ENCODE assay signal across 9 mouse cellular contexts in genomic region chr6:29432676-29433037, GRCm38 (mm10). TPM values are rescaled to one million over a fixed set of nuclear protein-coding genes. Genes with fewer than 3 reads are reported as not detected.
DNase-seq lines count a peak whose midpoint lies in the region; ATAC-seq lines count a peak whose summit lies in the region.
"Had no signal": no experiment of that assay in that cellular context is flagged by ENCODE, and none has a peak within 500 bp of the region (broad histone marks: within the 10 kb centered on the region; RNA-seq: fewer than 3 reads in every experiment).

No protein-coding gene starts in this region.

- no peak for DNase-seq in kidney, postnatal 25 days
- DNase-seq in limb, embryonic 11.5 days (ENCODE audit: low spot score) = no peak
- DNase-seq in layer of hippocampus, postnatal 14 days (ENCODE audit: low spot score in 2 of 2) = no peak
- no peak for DNase-seq in adrenal gland, adult 2 months
- no peak for DNase-seq in spleen, adult 18-20 months

- no peaks in the 10 kb centered on the region for H3K9me3 ChIP-seq in kidney, embryonic 15.5 days (replicated peaks)
- no peaks in the 10 kb centered on the region for H3K9me3 ChIP-seq in embryonic facial prominence, embryonic 15.5 days (replicated peaks)
- no peaks in the 10 kb centered on the region for H3K9me3 ChIP-seq in limb, embryonic 11.5 days (ENCODE audit: control insufficient read depth, low read length)
- H3K9me3 ChIP-seq in neural tube, embryonic 13.5 days = no peaks in the 10 kb centered on the region

- no peak overlapping the region for H3K27ac ChIP-seq in kidney, embryonic 15.5 days
- peak overlapping the region; percentile 91; the same call in 1 of the 2 replicates for H3K27ac ChIP-seq in embryonic facial prominence, embryonic 15.5 days (replicated peaks)
- H3K27ac ChIP-seq in limb, embryonic 11.5 days (replicated peaks; ENCODE audit: low read depth, low read length) = no peak overlapping the region
- H3K27ac ChIP-seq in neural tube, embryonic 13.5 days (replicated peaks) = 0 out of 2 replicates have a peak overlapping the region, but pooled peaks have one; percentile 89

- peak overlapping the region; percentile 59; the same call in 1 of the 2 replicates for H3K9ac ChIP-seq in kidney, embryonic 15.5 days
- H3K9ac ChIP-seq in embryonic facial prominence, embryonic 15.5 days = no peak overlapping the region
- peak overlapping the region; percentile 66; the same call in 1 of the 2 replicates for H3K9ac ChIP-seq in limb, embryonic 11.5 days (ENCODE audit: low read length)
- H3K9ac ChIP-seq in neural tube, embryonic 13.5 days = peak overlapping the region; percentile 71

- peaks cover 51% of the 10 kb centered on the region for H3K4me1 ChIP-seq in kidney, embryonic 15.5 days
- peaks cover 50% of the 10 kb centered on the region for H3K4me1 ChIP-seq in embryonic facial prominence, embryonic 15.5 days
- peaks cover 34% of the 10 kb centered on the region for H3K4me1 ChIP-seq in limb, embryonic 11.5 days (ENCODE audit: control insufficient read depth, insufficient read depth, low read length)
- H3K4me1 ChIP-seq in neural tube, embryonic 13.5 days (replicated peaks) = peaks cover 59% of the 10 kb centered on the region

- peak overlapping the region; percentile 88 for H3K4me2 ChIP-seq in kidney, embryonic 15.5 days
- peak overlapping the region; percentile 82 for H3K4me2 ChIP-seq in embryonic facial prominence, embryonic 15.5 days (replicated peaks)
- H3K4me2 ChIP-seq in limb, embryonic 11.5 days (ENCODE audit: low read depth, severe bottlenecking) = peak overlapping the region; percentile 89
- H3K4me2 ChIP-seq in neural tube, embryonic 13.5 days = peak overlapping the region; percentile 71

- peaks cover 35% of the 10 kb centered on the region for H3K27me3 ChIP-seq in kidney, embryonic 15.5 days
- H3K27me3 ChIP-seq in embryonic facial prominence, embryonic 15.5 days = no peaks in the 10 kb centered on the region; the same call in 1 of the 2 replicates
- peaks cover 9% of the 10 kb centered on the region for H3K27me3 ChIP-seq in limb, embryonic 11.5 days (ENCODE audit: control insufficient read depth, insufficient read depth, low read length)
- H3K27me3 ChIP-seq in neural tube, embryonic 13.5 days = peaks cover 53% of the 10 kb centered on the region

- no peak for ATAC-seq in kidney, embryonic 15.5 days (replicated peaks; ENCODE audit: low FRiP score)
- ATAC-seq in embryonic facial prominence, embryonic 15.5 days (ENCODE audit: insufficient number of reproducible peaks, low FRiP score, low TSS enrichment, low read depth) = no peak
- no peak for ATAC-seq in limb, embryonic 11.5 days (ENCODE audit: insufficient number of reproducible peaks, low FRiP score, low TSS enrichment, low read depth)
- no peak for ATAC-seq in neural tube, embryonic 13.5 days (ENCODE audit: low read depth)
- ATAC-seq: inflammation-experienced regulatory T-cells, adult 6 months had no signal

- no peaks in the 10 kb centered on the region for H3K36me3 ChIP-seq in kidney, embryonic 15.5 days
- H3K36me3 ChIP-seq in embryonic facial prominence, embryonic 15.5 days = no peaks in the 10 kb centered on the region
- H3K36me3 ChIP-seq in limb, embryonic 11.5 days (ENCODE audit: control insufficient read depth, insufficient read depth, low read length) = no peaks in the 10 kb centered on the region
- H3K36me3 ChIP-seq in neural tube, embryonic 13.5 days = no peaks in the 10 kb centered on the region

- peak overlapping the region; percentile 59 for H3K4me3 ChIP-seq in kidney, embryonic 15.5 days (replicated peaks)
- peak overlapping the region; percentile 64 for H3K4me3 ChIP-seq in embryonic facial prominence, embryonic 15.5 days (replicated peaks)
- peak overlapping the region; percentile 45 for H3K4me3 ChIP-seq in limb, embryonic 11.5 days (ENCODE audit: low read depth, low read length)
- peak overlapping the region; percentile 49 for H3K4me3 ChIP-seq in neural tube, embryonic 13.5 days

RNA-seq across cellular contexts. Expression of gene Flnc, which starts 0.4 kb away (rescaled TPM):
- 7.7 and 9.3 TPM in 2 replicates for polyA plus RNA-seq in kidney, embryonic 15.5 days (2015; fragmentation: Nextera tagmentation; extraction: Ambion mirVana)
- polyA plus RNA-seq in embryonic facial prominence, embryonic 15.5 days (2015; fragmentation: Nextera tagmentation; extraction: Ambion mirVana) = 24.0 and 28.7 TPM in 2 replicates
- 2.5 and 3.1 TPM in 2 replicates for polyA plus RNA-seq in limb, embryonic 11.5 days (2014; fragmentation: Nextera tagmentation; extraction: Ambion mirVana)
- 7.0 and 8.1 TPM in 2 replicates for polyA plus RNA-seq in neural tube, embryonic 13.5 days (2015; fragmentation: Nextera tagmentation; extraction: Ambion mirVana)
- total RNA-seq in layer of hippocampus, postnatal 14 days (2021) = 1 to 10 TPM; 1.8 to 3.2 TPM
- total RNA-seq in adrenal gland, adult 2 months (2021) = 1 to 10 TPM; 2.3 to 7.6 TPM
- 0.88 and 1.6 TPM in 2 replicates for polyA plus RNA-seq in adrenal gland, adult 2 months (2012; rRNA removed)
- polyA plus RNA-seq: inflammation-experienced regulatory T-cells, adult 6 months had no signal

RNA-seq across cellular contexts. Expression of gene Atp6v1f, which starts 34.9 kb away (rescaled TPM):
- 268 and 287 TPM in 2 replicates for polyA plus RNA-seq in kidney, embryonic 15.5 days (2015; fragmentation: Nextera tagmentation; extraction: Ambion mirVana)
- 243 and 252 TPM in 2 replicates for polyA plus RNA-seq in embryonic facial prominence, embryonic 15.5 days (2015; fragmentation: Nextera tagmentation; extraction: Ambion mirVana)
- 182 and 198 TPM in 2 replicates for polyA plus RNA-seq in limb, embryonic 11.5 days (2014; fragmentation: Nextera tagmentation; extraction: Ambion mirVana)
- 271 and 332 TPM in 2 replicates for polyA plus RNA-seq in neural tube, embryonic 13.5 days (2015; fragmentation: Nextera tagmentation; extraction: Ambion mirVana)
- 100 to 1,000 TPM; 234 to 240 TPM for total RNA-seq in layer of hippocampus, postnatal 14 days (2021)
- total RNA-seq in adrenal gland, adult 2 months (2021) = 100 to 1,000 TPM; 221 to 237 TPM
- 319 and 344 TPM in 2 replicates for polyA plus RNA-seq in adrenal gland, adult 2 months (2012; rRNA removed)

RNA-seq across cellular contexts. Expression of gene Ccdc136, which starts 36.5 kb away (rescaled TPM):
- 22.5 and 22.6 TPM in 2 replicates for polyA plus RNA-seq in kidney, embryonic 15.5 days (2015; fragmentation: Nextera tagmentation; extraction: Ambion mirVana)
- 23.6 and 24.0 TPM in 2 replicates for polyA plus RNA-seq in embryonic facial prominence, embryonic 15.5 days (2015; fragmentation: Nextera tagmentation; extraction: Ambion mirVana)
- polyA plus RNA-seq in limb, embryonic 11.5 days (2014; fragmentation: Nextera tagmentation; extraction: Ambion mirVana) = 37.1 and 37.3 TPM in 2 replicates
- polyA plus RNA-seq in neural tube, embryonic 13.5 days (2015; fragmentation: Nextera tagmentation; extraction: Ambion mirVana) = 45.0 and 45.5 TPM in 2 replicates
- total RNA-seq in layer of hippocampus, postnatal 14 days (2021) = 10 to 100 TPM; 60.0 to 66.7 TPM
- total RNA-seq in adrenal gland, adult 2 months (2021) = 1 to 10 TPM; 3.4 to 3.9 TPM
- 1.2 and 2.1 TPM in 2 replicates for polyA plus RNA-seq in adrenal gland, adult 2 months (2012; rRNA removed)

RNA-seq across cellular contexts. Expression of gene Atp6v1fnb, which starts 38.6 kb away (rescaled TPM):
- polyA plus RNA-seq in kidney, embryonic 15.5 days (2015; fragmentation: Nextera tagmentation; extraction: Ambion mirVana) = not detected in 2 replicates
- not detected in 2 replicates for polyA plus RNA-seq in embryonic facial prominence, embryonic 15.5 days (2015; fragmentation: Nextera tagmentation; extraction: Ambion mirVana)
- polyA plus RNA-seq in limb, embryonic 11.5 days (2014; fragmentation: Nextera tagmentation; extraction: Ambion mirVana) = not detected in 2 replicates
- 0.79 TPM in 1 of 2 replicates, not detected in the other for polyA plus RNA-seq in neural tube, embryonic 13.5 days (2015; fragmentation: Nextera tagmentation; extraction: Ambion mirVana)
- under 1 TPM in 1 of 2 experiments, not detected in 1; 0.85 TPM for total RNA-seq in layer of hippocampus, postnatal 14 days (2021)
- total RNA-seq in adrenal gland, adult 2 months (2021) = under 1 TPM in 1 of 2 experiments, not detected in 1; 0.46 TPM
- polyA plus RNA-seq in adrenal gland, adult 2 months (2012; rRNA removed) = not detected in 2 replicates
- polyA plus RNA-seq: inflammation-experienced regulatory T-cells, adult 6 months had no signal

RNA-seq across cellular contexts. Expression of gene Opn1sw, which starts 44.4 kb away (rescaled TPM):
- 0.26 and 0.29 TPM in 2 replicates for polyA plus RNA-seq in kidney, embryonic 15.5 days (2015; fragmentation: Nextera tagmentation; extraction: Ambion mirVana)
- polyA plus RNA-seq in embryonic facial prominence, embryonic 15.5 days (2015; fragmentation: Nextera tagmentation; extraction: Ambion mirVana) = 0.85 and 1.2 TPM in 2 replicates
- 0.24 TPM in 2 replicates for polyA plus RNA-seq in limb, embryonic 11.5 days (2014; fragmentation: Nextera tagmentation; extraction: Ambion mirVana)
- polyA plus RNA-seq in neural tube, embryonic 13.5 days (2015; fragmentation: Nextera tagmentation; extraction: Ambion mirVana) = 0.25 and 0.34 TPM in 2 replicates
- under 1 TPM; 0.26 to 0.35 TPM for total RNA-seq in layer of hippocampus, postnatal 14 days (2021)
- total RNA-seq in adrenal gland, adult 2 months (2021) = not detected
- not detected in 2 replicates for polyA plus RNA-seq in adrenal gland, adult 2 months (2012; rRNA removed)

Comparison
In these comparisons a context has a peak if more than half of its experiments do, and no peak if none do; other contexts are left out.
1. H3K27ac ChIP-seq: peak in embryonic facial prominence, embryonic 15.5 days (single experiment) and neural tube, embryonic 13.5 days (single experiment); none in kidney, embryonic 15.5 days (single experiment) and limb, embryonic 11.5 days (single experiment).
2. Peak in every context shown above with its lines, with median percentiles within 50 percentile points of each other: H3K4me2 ChIP-seq and H3K4me3 ChIP-seq.